Mouse (Mus musculus) c-Kit-positive CD71-positive TER-119-negative erythroid progenitor cells, embryonic 14.5 days (primary cell): ENCODE results near the gene Sdhc.
"Not testable (repeated sequence)": the region's sequence is repeated elsewhere in the genome, so short reads cannot be mapped to it uniquely, and the experiment has no call there.

Experiments used
- DNase-seq: peaks from one replicate; pipeline ENCODE4 v3.0.0-alpha.2; 2013; ENCODE audit warnings: low read depth

The Sdhc gene

GRCm38 (mm10) chr1:171112986-171113385 is 37.4 kb downstream of the Sdhc start:
- DNase-seq = no peak

- peak; percentile 58 for DNase-seq
Observed at GRCm38 (mm10) chr1:171111781-171112575, 38.4 kb downstream of the Sdhc start.

- peak; percentile 87 for DNase-seq
Observed at GRCm38 (mm10) chr1:171111020-171111780, 39.2 kb downstream of the Sdhc start.

GRCm38 (mm10) chr1:171110659-171111019 is 39.8 kb downstream of the Sdhc start:
- DNase-seq = no peak

- no peak for DNase-seq
Observed at GRCm38 (mm10) chr1:171109620-171110019, 40.8 kb downstream of the Sdhc start.

GRCm38 (mm10) chr1:171105226-171105625 is 45.2 kb downstream of the Sdhc start:
- no peak for DNase-seq

- peak; percentile 55 for DNase-seq
Observed at GRCm38 (mm10) chr1:171103179-171103840, 47.1 kb downstream of the Sdhc start.

GRCm38 (mm10) chr1:171102547-171103177 is 47.7 kb downstream of the Sdhc start:
- DNase-seq = peak; percentile 76

GRCm38 (mm10) chr1:171101733-171102546 is 48.5 kb downstream of the Sdhc start:
- DNase-seq = peak; percentile 70

- no peak for DNase-seq
Observed at GRCm38 (mm10) chr1:171101033-171101432, 49.4 kb downstream of the Sdhc start.

GRCm38 (mm10) chr1:171097612-171098011 is 52.8 kb downstream of the Sdhc start:
- peak; percentile 72 for DNase-seq

- no peak for DNase-seq
Observed at GRCm38 (mm10) chr1:171097136-171097535, 53.3 kb downstream of the Sdhc start.

GRCm38 (mm10) chr1:171096110-171096964 is 54.1 kb downstream of the Sdhc start:
- DNase-seq = no peak

- no peak for DNase-seq
Observed at GRCm38 (mm10) chr1:171094424-171094823, 56.0 kb downstream of the Sdhc start.

- DNase-seq = no peak
Observed at GRCm38 (mm10) chr1:171090761-171091160, 59.6 kb downstream of the Sdhc start.

GRCm38 (mm10) chr1:171089891-171090290 is 60.5 kb downstream of the Sdhc start:
- no peak for DNase-seq

GRCm38 (mm10) chr1:171088237-171088869 is 62.0 kb downstream of the Sdhc start:
- DNase-seq = not testable (repeated sequence)

GRCm38 (mm10) chr1:171085718-171086117 is 64.7 kb downstream of the Sdhc start:
- DNase-seq = no peak

- not testable (repeated sequence) for DNase-seq
Observed at GRCm38 (mm10) chr1:171081512-171082231, 68.7 kb downstream of the Sdhc start.
